Mouse (Mus musculus) neural tube, embryonic 10.5 days (tissue): ENCODE results near the gene Stx1a.
A peak's percentile ranks its signal among the peaks of the same experiment; 100 is the strongest.
"Not testable (repeated sequence)": the region's sequence is repeated elsewhere in the genome, so short reads cannot be mapped to it uniquely, and the experiment has no call there.

Source experiments
- DNase-seq: peaks from one replicate; pipeline ENCODE4 v3.0.0-alpha.2; 2017; ENCODE audit warnings: low spot score; ENCODE audit errors: extremely low spot score

Gene Stx1a

GRCm38 (mm10) chr5:135039541-135039940 lies 16.3 kb downstream of the Stx1a start:
- DNase-seq, result no peak

- no peak for DNase-seq
Observed at GRCm38 (mm10) chr5:135040059-135040458, 16.8 kb downstream of the Stx1a start.

- no peak for DNase-seq
Observed at GRCm38 (mm10) chr5:135040777-135041176, 17.5 kb downstream of the Stx1a start.

GRCm38 (mm10) chr5:135042105-135042788 lies 19.0 kb downstream of the Stx1a start:
- DNase-seq, result no peak

GRCm38 (mm10) chr5:135044575-135044974 lies 21.3 kb downstream of the Stx1a start:
- no peak for DNase-seq

- DNase-seq, result no peak
Observed at GRCm38 (mm10) chr5:135048539-135048938, 25.3 kb downstream of the Stx1a start.

GRCm38 (mm10) chr5:135049268-135049667 lies 26.0 kb downstream of the Stx1a start:
- DNase-seq, result not testable (repeated sequence)

- no peak for DNase-seq
Observed at GRCm38 (mm10) chr5:135053356-135053755, 30.1 kb downstream of the Stx1a start.

GRCm38 (mm10) chr5:135063629-135064381 lies 40.5 kb downstream of the Stx1a start, which contains the start of gene Dnajc30:
Gene Dnajc30, plus strand, starts transcription at chr5:135064202.
- DNase-seq, result peak; percentile 98

GRCm38 (mm10) chr5:135064382-135064766 lies 41.1 kb downstream of the Stx1a start:
- no peak for DNase-seq

GRCm38 (mm10) chr5:135064909-135065446 lies 41.7 kb downstream of the Stx1a start, which contains the start of gene Bud23:
Gene Bud23, minus strand, starts transcription at chr5:135064959.
- not testable (repeated sequence) for DNase-seq

GRCm38 (mm10) chr5:135066008-135066407 lies 42.7 kb downstream of the Stx1a start:
- no peak for DNase-seq

- DNase-seq, result no peak
Observed at GRCm38 (mm10) chr5:135070448-135070847, 47.2 kb downstream of the Stx1a start.

- DNase-seq, result no peak
Observed at GRCm38 (mm10) chr5:135072061-135072460, 48.8 kb downstream of the Stx1a start.

- DNase-seq, result no peak
Observed at GRCm38 (mm10) chr5:135072720-135073119, 49.4 kb downstream of the Stx1a start.

GRCm38 (mm10) chr5:135073349-135074150 lies 50.3 kb downstream of the Stx1a start:
- no peak for DNase-seq

- no peak for DNase-seq
Observed at GRCm38 (mm10) chr5:135075655-135076054, 52.4 kb downstream of the Stx1a start.

GRCm38 (mm10) chr5:135076368-135076767 lies 53.1 kb downstream of the Stx1a start:
- DNase-seq, result no peak

- peak; percentile 46 for DNase-seq
Observed at GRCm38 (mm10) chr5:135076931-135077505, 53.7 kb downstream of the Stx1a start.

- DNase-seq, result peak; percentile 98
Observed at GRCm38 (mm10) chr5:135077564-135078481, 54.5 kb downstream of the Stx1a start, which contains the start of gene Vps37d. Gene Vps37d, minus strand, starts transcription at chr5:135078266.
